Mouse (Mus musculus) ES-E14 (cell line): ENCODE measurements around the gene Zmynd10.

Experiments
- ZC3H11A ChIP-seq: IDR thresholded peaks from 2 replicates; pipeline ENCODE4 v1.6.1; 2012; ENCODE audit warnings: low read depth, mild to moderate bottlenecking, inconsistent platforms, low read length, borderline replicate concordance
- ZNF384 ChIP-seq: IDR thresholded peaks from 2 replicates; pipeline ENCODE4 v1.6.1; 2012; ENCODE audit warnings: low read depth, low read length, inconsistent platforms

DNA sequence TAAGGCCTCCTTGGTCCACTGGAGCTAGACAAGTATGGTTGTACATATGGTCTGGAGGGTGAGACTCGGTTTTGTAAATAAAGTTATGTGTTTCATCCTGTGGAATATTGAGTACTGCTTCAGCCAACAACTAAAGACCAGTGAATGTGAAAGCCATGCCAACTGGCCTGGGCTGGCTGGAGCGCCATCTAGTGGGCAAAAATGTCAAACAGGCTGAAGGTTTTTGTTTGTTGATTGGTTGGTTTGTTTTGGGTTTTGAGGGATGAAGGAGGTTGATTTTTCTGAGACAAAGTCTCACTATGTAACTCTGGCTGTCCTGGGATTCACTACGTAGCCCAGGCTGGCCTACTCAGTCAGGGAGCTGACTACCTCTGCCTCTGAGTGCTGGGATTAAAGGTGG lies 1.5 kb upstream of the Zmynd10 start:
- TF ChIP-seq ZC3H11A: no peak
- TF ChIP-seq ZNF384: no peak
